Mouse (Mus musculus) bone marrow macrophage, adult 2 months (primary cell): ENCODE measurements around the gene Aldh16a1.

Experiments used
- CTCF ChIP-seq: IDR thresholded peaks from 2 replicates; pipeline ENCODE4 v1.5.1; 2012; ENCODE audit warnings: low read depth, mild to moderate bottlenecking, low read length, moderate library complexity
- POLR2A ChIP-seq: IDR thresholded peaks from 2 replicates; pipeline ENCODE4 v1.6.1; 2012; ENCODE audit warnings: mild to moderate bottlenecking, low read depth, low read length, borderline replicate concordance

DNA sequence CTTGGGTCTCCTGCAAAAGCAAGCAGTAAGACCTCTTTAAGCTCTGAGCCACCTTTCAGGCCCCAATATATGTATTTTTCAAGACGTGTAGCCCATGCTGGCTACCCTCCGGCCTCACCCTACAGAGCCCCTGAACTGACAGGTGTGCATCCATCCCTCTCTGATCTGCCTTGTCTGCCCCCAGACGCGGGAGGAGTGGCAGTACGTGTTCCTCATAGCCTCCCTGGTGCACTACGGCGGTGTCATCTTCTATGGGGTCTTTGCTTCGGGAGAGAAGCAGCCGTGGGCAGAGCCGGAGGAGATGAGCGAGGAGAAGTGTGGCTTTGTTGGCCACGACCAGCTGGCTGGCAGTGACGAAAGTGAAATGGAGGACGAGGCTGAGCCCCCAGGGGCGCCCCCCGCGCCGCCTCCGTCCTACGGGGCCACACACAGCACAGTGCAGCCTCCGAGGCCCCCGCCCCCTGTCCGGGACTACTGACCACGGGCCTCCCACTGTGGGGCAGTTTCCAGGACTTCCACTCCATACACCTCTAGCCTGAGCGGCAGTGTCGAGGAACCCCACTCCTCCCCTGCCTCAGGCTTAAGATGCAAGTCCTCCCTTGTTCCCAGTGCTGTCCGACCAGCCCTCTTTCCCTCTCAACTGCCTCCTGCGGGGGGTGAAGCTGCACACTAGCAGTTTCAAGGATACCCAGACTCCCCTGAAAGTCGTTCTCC is 20.3 kb upstream of the Aldh16a1 start:
- TF ChIP-seq POLR2A (no peak), CTCF (no peak)
